Mouse (Mus musculus): Measurements from ENCODE around the gene Slc26a5. TPM values are rescaled to one million over a fixed set of nuclear protein-coding genes. Genes with fewer than 3 reads are reported as not detected.
A peak's percentile ranks its signal among the peaks of the same experiment; 100 is the strongest.

The Slc26a5 gene
- total RNA-seq, 4 experiments from 2014 or later: not detected

- no peak for DNase-seq (ENCODE audit: low spot score)
Measured at GRCm38 (mm10) chr5:21804837-21805236, 60.6 kb downstream of the Slc26a5 start.

GRCm38 (mm10) chr5:21803691-21804188 is 61.7 kb downstream of the Slc26a5 start:
- DNase-seq (ENCODE audit: low spot score): no peak

- no peak for DNase-seq (ENCODE audit: low spot score)
Measured at GRCm38 (mm10) chr5:21802907-21803306, 62.5 kb downstream of the Slc26a5 start.

GRCm38 (mm10) chr5:21792166-21792565 is 73.2 kb downstream of the Slc26a5 start:
- no peak for DNase-seq (ENCODE audit: low spot score)

GRCm38 (mm10) chr5:21789061-21789460 is 76.3 kb downstream of the Slc26a5 start:
- DNase-seq (ENCODE audit: low spot score): no peak

- DNase-seq (ENCODE audit: low spot score): no peak
Measured at GRCm38 (mm10) chr5:21787186-21788105, 78.0 kb downstream of the Slc26a5 start.

- DNase-seq (ENCODE audit: low spot score): peak; percentile 92
Measured at GRCm38 (mm10) chr5:21786258-21787185, 78.9 kb downstream of the Slc26a5 start.

GRCm38 (mm10) chr5:21785776-21786175 is 79.6 kb downstream of the Slc26a5 start:
- no peak for DNase-seq (ENCODE audit: low spot score)

- peak; percentile 88 for DNase-seq (ENCODE audit: low spot score)
Measured at GRCm38 (mm10) chr5:21785053-21785452, 80.4 kb downstream of the Slc26a5 start, which contains the start of the genes Dnajc2 and Psmc2. Dnajc2 (minus strand) TSS chr5:21785251. Psmc2 (plus strand) TSS chr5:21785283.

GRCm38 (mm10) chr5:21784161-21785052 is 81.0 kb downstream of the Slc26a5 start:
- no peak for DNase-seq (ENCODE audit: low spot score)

- no peak for DNase-seq (ENCODE audit: low spot score)
Measured at GRCm38 (mm10) chr5:21776491-21776890, 88.9 kb downstream of the Slc26a5 start.

GRCm38 (mm10) chr5:21769841-21770240 is 95.6 kb downstream of the Slc26a5 start:
- DNase-seq (ENCODE audit: low spot score): no peak

- DNase-seq (ENCODE audit: low spot score): no peak
Measured at GRCm38 (mm10) chr5:21768506-21768905, 96.9 kb downstream of the Slc26a5 start.

Other genes with a start within 250 kb of the Slc26a5 start
- not detected for gene Fbxl13, start 220.0 kb downstream of the Slc26a5 start, total RNA-seq (2022)
- 1 to 10 TPM; 7.5 to 8.3 (median 7.8) TPM for gene Armc10, start 219.8 kb downstream of the Slc26a5 start, total RNA-seq (2022)
- gene Napepld, start 164.2 kb downstream of the Slc26a5 start, total RNA-seq (2022): 1 to 10 TPM; 5.0 to 7.0 (median 6.8) TPM
- 100 to 1,000 TPM; 289 to 312 (median 300) TPM for gene Pmpcb, start 128.5 kb downstream of the Slc26a5 start, total RNA-seq (2022)
- gene Dnajc2, start 80.4 kb downstream of the Slc26a5 start, total RNA-seq (2022): 10 to 100 TPM; 19.5 to 23.9 (median 20.7) TPM
- gene Psmc2, start 80.3 kb downstream of the Slc26a5 start, total RNA-seq (2022): 100 to 1,000 TPM in 1 of 4 experiments, 10 to 100 TPM in 3; 87.6 to 100 (median 93.1) TPM